Mouse (Mus musculus) heart, postnatal 0 days (tissue): Measurements from ENCODE around the gene Bcl2l15. TPM values are rescaled to one million over a fixed set of nuclear protein-coding genes. Genes with fewer than 3 reads are reported as not detected.

Experiments
- ATAC-seq: fragments of 200-750 bp; cut with Nextera tagmentation; 2 replicates; pipeline ENCODE4 v1.8.0; 2017; ENCODE audit warnings: low read depth, moderate number of reproducible peaks, moderate library complexity; ENCODE audit not compliant: insufficient read depth
- DNase-seq: peaks from one replicate; pipeline ENCODE4 v3.0.0-alpha.2; 2016; ENCODE audit warnings: low spot score
- H3K27ac ChIP-seq: fragments of 300-500 bp; sonication (generic); 2 replicates; pipeline ENCODE4 v1.5.1; 2014; ENCODE audit warnings: low read depth, mild to moderate bottlenecking
- H3K27me3 ChIP-seq: fragments of 300-500 bp; sonication (generic); 2 replicates; pipeline ENCODE4 v1.6.1; 2014; ENCODE audit warnings: low read length, mixed read lengths; ENCODE audit not compliant: control insufficient read depth, insufficient read depth
- H3K36me3 ChIP-seq: fragments of 300-500 bp; sonication (generic); replicated peaks from 2 replicates; pipeline ENCODE4 v1.6.1; 2014; ENCODE audit warnings: low read length, mixed read lengths; ENCODE audit not compliant: control insufficient read depth, insufficient read depth
- H3K4me1 ChIP-seq: fragments of 300-500 bp; sonication (generic); 2 replicates; pipeline ENCODE4 v1.6.1; 2014; ENCODE audit warnings: antibody characterized with exemption; ENCODE audit not compliant: control insufficient read depth, insufficient read depth
- H3K4me2 ChIP-seq: fragments of 300-500 bp; sonication (generic); 2 replicates; pipeline ENCODE4 v1.6.1; 2014; ENCODE audit warnings: low read depth, mild to moderate bottlenecking, low read length, moderate library complexity
- H3K4me3 ChIP-seq: fragments of 300-500 bp; sonication (generic); 2 replicates; pipeline ENCODE4 v1.5.1; 2014; ENCODE audit warnings: low read depth, low read length
- H3K9ac ChIP-seq: fragments of 300-500 bp; sonication (generic); replicated peaks from 2 replicates; pipeline ENCODE4 v1.6.1; 2014; ENCODE audit warnings: low read depth, low read length, mixed read lengths
- H3K9me3 ChIP-seq: fragments of 300-500 bp; sonication (generic); replicated peaks from 2 replicates; pipeline ENCODE4 v1.6.1; 2016; ENCODE audit warnings: low read length; ENCODE audit not compliant: control insufficient read depth
- CTCF ChIP-seq: IDR thresholded peaks from 2 replicates; pipeline ENCODE4 v1.5.1; 2016; ENCODE audit warnings: antibody characterized with exemption, control low read depth, low read depth
- EP300 ChIP-seq: IDR thresholded peaks from 2 replicates; pipeline ENCODE4 v1.6.1; 2016; ENCODE audit warnings: antibody characterized with exemption, low read depth
- WGBS: fragments of 180-500 bp; shearing (Covaris S2); extraction: QIAGEN DNeasy Blood & Tissue Kit; methylation state at CpG from one replicate; pipeline ENCODE4 v1.1.7; 2014; 5-methylcytosine and 5-hydroxymethylcytosine counted together
- polyA plus RNA-seq: library from polyadenylated mRNA; unstranded; fragments of >200 nt; fragmentation: Nextera tagmentation; extraction: Ambion mirVana; gene quantifications from 2 replicates; pipeline ENCODE4 v1.2.1, GENCODE M21; 2015
- total RNA-seq: library from RNA; depleted of rRNA; stranded (reverse); fragments of >200 nt; gene quantifications from 2 replicates; pipeline ENCODE4 v1.2.3, GENCODE M21; 2014; ENCODE audit warnings: low replicate concordance

Bcl2l15 gene
- total and polyA plus RNA-seq, 2 experiments from 2014 or later = 0.15 TPM; not detected in 1

- H3K4me3 ChIP-seq = no peak overlapping the region
- no peak for TF ChIP-seq CTCF
- no peak for TF ChIP-seq EP300
- peaks cover 9% of the 10 kb centered on the region; the same call in 1 of the 2 replicates for H3K4me1 ChIP-seq
- ATAC-seq (no peak), DNase-seq (no peak)
- H3K4me2 ChIP-seq = no peak overlapping the region
- H3K9ac ChIP-seq = no peak overlapping the region
- no peaks in the 10 kb centered on the region for H3K9me3 ChIP-seq
- H3K36me3 ChIP-seq = peaks cover 15% of the 10 kb centered on the region
- H3K27me3 ChIP-seq = no peaks in the 10 kb centered on the region
- WGBS = 39% methylated on average over 2 of the region's 2 CpGs
- no peak overlapping the region for H3K27ac ChIP-seq
Measured at GRCm38 (mm10) chr3:103799507-103799906, 32.9 kb upstream of the Bcl2l15 start.

- DNase-seq = peak; percentile 97
- TF ChIP-seq EP300 (peak; percentile 89), CTCF (no peak; the same call in 1 of the 2 replicates)
- ATAC-seq = peak; percentile 99
- H3K9ac ChIP-seq = 0 out of 2 replicates have a peak overlapping the region, but pooled peaks have one; percentile 25
- H3K4me2 ChIP-seq = peak overlapping the region; percentile 38
- no peaks in the 10 kb centered on the region for H3K27me3 ChIP-seq
- peaks cover 29% of the 10 kb centered on the region for H3K36me3 ChIP-seq
- peak overlapping the region; percentile 96 for H3K27ac ChIP-seq
- 17% methylated on average over 10 of the region's 10 CpGs for WGBS
- peaks cover 9% of the 10 kb centered on the region; the same call in 1 of the 2 replicates for H3K4me1 ChIP-seq
- no peak overlapping the region for H3K4me3 ChIP-seq
- H3K9me3 ChIP-seq = no peaks in the 10 kb centered on the region
Measured at GRCm38 (mm10) chr3:103801631-103802531, 30.5 kb upstream of the Bcl2l15 start.

- DNase-seq (no peak), ATAC-seq (no peak)
- Histone ChIP-seq H3K9ac (no peak overlapping the region), H3K27me3 (no peaks in the 10 kb centered on the region), H3K4me2 (no peak overlapping the region), H3K4me1 (peaks cover 9% of the 10 kb centered on the region; the same call in 1 of the 2 replicates), H3K4me3 (no peak overlapping the region), H3K9me3 (no peaks in the 10 kb centered on the region), H3K36me3 (peaks cover 29% of the 10 kb centered on the region), H3K27ac (peak overlapping the region; percentile 96)
- WGBS = 65% methylated on average over 8 of the region's 8 CpGs
- no peak for TF ChIP-seq EP300
- TF ChIP-seq CTCF = no peak
Measured at GRCm38 (mm10) chr3:103802861-103803260, 29.5 kb upstream of the Bcl2l15 start.

- DNase-seq = no peak
- peaks cover 29% of the 10 kb centered on the region for H3K36me3 ChIP-seq
- H3K27me3 ChIP-seq = no peaks in the 10 kb centered on the region
- 93% methylated on average over 1 of the region's 1 CpGs for WGBS
- ATAC-seq = no peak
- no peak overlapping the region for H3K27ac ChIP-seq
- no peak overlapping the region for H3K4me2 ChIP-seq
- H3K4me1 ChIP-seq = peaks cover 9% of the 10 kb centered on the region; the same call in 1 of the 2 replicates
- H3K9me3 ChIP-seq = no peaks in the 10 kb centered on the region
- no peak overlapping the region for H3K4me3 ChIP-seq
- TF ChIP-seq CTCF = no peak
- no peak for TF ChIP-seq EP300
- no peak overlapping the region for H3K9ac ChIP-seq
Measured at GRCm38 (mm10) chr3:103805671-103806070, 26.7 kb upstream of the Bcl2l15 start.

GRCm38 (mm10) chr3:103808891-103809798 is 23.3 kb upstream of the Bcl2l15 start, which contains the start of the genes Dclre1b, Ap4b1 and Gm43064:
Gene Dclre1b (minus strand): TSS chr3:103809444.
Gene Ap4b1 (plus strand): TSS chr3:103809520.
Gene Gm43064 (plus strand): TSS chr3:103809573.
- TF ChIP-seq EP300 (peak; percentile 96; the same call in 1 of the 2 replicates), CTCF (no peak)
- Histone ChIP-seq H3K27me3 (no peaks in the 10 kb centered on the region), H3K36me3 (peaks cover 34% of the 10 kb centered on the region), H3K4me2 (peak within 1 kb of the TSS; percentile 79), H3K9me3 (no peaks in the 10 kb centered on the region), H3K4me3 (peak within 1 kb of the TSS; percentile 74), H3K9ac (peak within 1 kb of the TSS; percentile 75), H3K4me1 (no peaks in the 10 kb centered on the region), H3K27ac (peak within 1 kb of the TSS; percentile 92)
- peak; percentile 95 for DNase-seq
- ATAC-seq = peak; percentile 96
- under 1% methylated on average over 66 of the region's 70 CpGs for WGBS
